8 mouse cellular contexts compared by ENCODE assay signal in the genomic region with DNA sequence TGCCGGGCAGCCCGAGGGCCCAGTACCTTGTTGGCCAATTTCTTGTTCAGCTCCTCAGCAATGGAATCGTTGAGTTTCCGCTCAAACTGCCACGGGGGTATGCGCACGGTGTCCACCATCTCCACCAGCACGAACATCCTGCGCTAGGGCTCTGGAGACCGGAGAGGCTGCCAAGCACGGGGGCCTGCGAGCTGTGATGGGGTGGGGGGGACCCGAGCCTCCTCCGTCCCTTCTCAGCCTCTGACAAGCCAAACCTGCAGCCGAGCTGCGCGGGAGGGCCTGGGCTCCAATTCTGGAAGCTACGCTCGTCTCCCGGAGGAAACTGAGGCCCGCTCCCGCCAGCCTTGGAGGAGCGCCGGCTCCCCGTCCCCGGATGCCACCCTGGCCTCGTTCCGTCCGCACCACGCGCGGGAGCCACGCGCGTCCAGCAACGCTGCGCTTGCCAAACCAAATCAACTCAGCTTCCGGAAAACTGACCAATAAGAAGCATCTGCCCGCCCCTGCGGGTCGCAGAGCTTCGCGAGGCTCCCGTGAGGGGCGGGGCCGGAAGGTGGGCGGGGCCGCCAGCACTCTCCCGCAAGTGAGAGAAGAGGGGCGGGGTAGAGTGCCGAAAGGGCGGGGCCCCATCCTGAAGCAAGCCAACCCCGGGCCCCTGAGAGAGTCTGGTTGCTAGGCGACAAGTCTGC. TPM values are rescaled to one million over a fixed set of nuclear protein-coding genes. Genes with fewer than 3 reads are reported as not detected.
A peak's percentile ranks its signal among the peaks of the same experiment; 100 is the strongest.
DNase-seq lines count a peak whose midpoint lies in the region; ATAC-seq lines count a peak whose summit lies in the region.

A gene (minus strand): TSS at position 481 of the 686 bp plus-strand sequence.

- H3K4me3 ChIP-seq in hindbrain, embryonic 16.5 days (ENCODE audit: low read length), result peak within 1 kb of the TSS; percentile 82
- H3K4me3 ChIP-seq in macrophage (ENCODE audit: inconsistent target), result peak within 1 kb of the TSS; percentile 38

- H3K9me3 ChIP-seq in hindbrain, embryonic 16.5 days (ENCODE audit: control insufficient read depth, low read length), result no peaks in the 10 kb centered on the region

- no peaks in the 10 kb centered on the region for H3K27me3 ChIP-seq in hindbrain, embryonic 16.5 days (replicated peaks; ENCODE audit: control insufficient read depth, insufficient read depth, low read length)

- no peaks in the 10 kb centered on the region for H3K36me3 ChIP-seq in hindbrain, embryonic 16.5 days (ENCODE audit: control insufficient read depth, insufficient read depth, low read length)
- H3K36me3 ChIP-seq in macrophage (ENCODE audit: inconsistent target), result no peaks in the 10 kb centered on the region

- peak within 1 kb of the TSS; percentile 87 for H3K27ac ChIP-seq in hindbrain, embryonic 16.5 days (ENCODE audit: low read depth, low read length)
- no peak within 1 kb of the TSS for H3K27ac ChIP-seq in macrophage

- WGBS in hindbrain, embryonic 16.5 days, result 1% methylated on average over 49 of the region's 54 CpGs
- under 1% methylated on average over 54 of the region's 54 CpGs for WGBS in macrophage (ENCODE audit: missing documents)

- peaks cover 11% of the 10 kb centered on the region; the same call in 1 of the 2 replicates for H3K79me2 ChIP-seq in macrophage (ENCODE audit: inconsistent target)

- peaks cover 31% of the 10 kb centered on the region for H3K4me1 ChIP-seq in hindbrain, embryonic 16.5 days (ENCODE audit: control insufficient read depth, insufficient read depth, low read depth, low read length)

- peak; percentile 93 for DNase-seq in WW6 (ENCODE audit: low read depth, low spot score)
- DNase-seq in cerebellum, postnatal 4 days (ENCODE audit: low spot score in 2 of 2), result peak; percentile 89 to 96
- DNase-seq in gastrocnemius, adult 18-20 months (ENCODE audit: low spot score), result peak; percentile 94
- DNase-seq in left cerebral cortex, adult 18-20 months (ENCODE audit: low spot score in 2 of 2), result peak; percentile 89 to 93
- DNase-seq in right cerebral cortex, adult 18-20 months, result peak; percentile 97
- DNase-seq in urinary bladder, postnatal 10 days (ENCODE audit: low spot score), result peak; percentile 72

- peak within 1 kb of the TSS; percentile 81 for H3K9ac ChIP-seq in hindbrain, embryonic 16.5 days (ENCODE audit: low read depth, low read length)

- peak within 1 kb of the TSS; percentile 95 for H3K4me2 ChIP-seq in hindbrain, embryonic 16.5 days (ENCODE audit: low read length)

- peak; percentile 95 for ATAC-seq in hindbrain, embryonic 16.5 days

RNA-seq across cellular contexts. Expression of the gene that starts here (rescaled TPM):
- 1 to 10 TPM; 5.8 to 7.2 TPM for total RNA-seq in gastrocnemius, adult 18-20 months (2021)
- 88.2 and 105 TPM in 2 replicates for polyA plus RNA-seq in hindbrain, embryonic 16.5 days (2015; fragmentation: Nextera tagmentation; extraction: Ambion mirVana)
- 10 to 100 TPM; 50.9 to 52.1 TPM for total RNA-seq in left cerebral cortex, adult 18-20 months (2021)
- total RNA-seq in macrophage (2018; cell fraction: chromatin; rRNA removed), result 10 to 100 TPM in 12 of 26 experiments, 1 to 10 TPM in 14; 1.5 to 34.2 (median 9.7) TPM
- 1 to 10 TPM; 3.3 to 8.3 (median 5.7) TPM for total RNA-seq in macrophage (2018; cell fraction: cytosol; rRNA removed)
- total RNA-seq in macrophage (2018; cell fraction: nucleus; rRNA removed), result 10 to 100 TPM in 7 of 26 experiments, 1 to 10 TPM in 19; 2.0 to 23.5 (median 7.9) TPM
- 4.7 to 14.4 TPM (median 4.7 TPM) in 3 replicates for polyA plus RNA-seq in macrophage (2018)

Comparison
In these comparisons a context has a peak if more than half of its experiments do, and no peak if none do; other contexts are left out.
1. RNA of the gene that starts here (total RNA-seq): 50.9 to 52.1 TPM in left cerebral cortex, adult 18-20 months; 5.8 to 7.2 TPM in gastrocnemius, adult 18-20 months; every median in the first group is over 4 times any median in the second.
2. Peak in every context shown above with its lines, with median percentiles within 50 percentile points of each other: DNase-seq.